Mouse (Mus musculus) cerebellum, postnatal 10 days (tissue): ENCODE data around the gene Dzip1.

ENCODE experiments used
- DNase-seq, 2 experiments: peaks; one replicate each; pipeline ENCODE4 v3.0.0; 2021; ENCODE audit warnings: mixed read lengths in 2 of 2

Gene Dzip1

GRCm38 (mm10) chr14:118831597-118831996, 93.7 kb downstream of the Dzip1 start:
- no peak for DNase-seq

GRCm38 (mm10) chr14:118829331-118830095, 95.7 kb downstream of the Dzip1 start:
- no peak for DNase-seq

GRCm38 (mm10) chr14:118827283-118827904, 97.9 kb downstream of the Dzip1 start:
- no peak for DNase-seq

- no peak for DNase-seq
Observed at GRCm38 (mm10) chr14:118826346-118826745, 98.9 kb downstream of the Dzip1 start.
